Mouse (Mus musculus): ENCODE data around the gene Gm10188. TPM values are rescaled to one million over a fixed set of nuclear protein-coding genes. Genes with fewer than 3 reads are reported as not detected.

Gene Gm10188
- polyA plus RNA-seq, 1 experiment: not detected

GRCm38 (mm10) chr1:132193806-132194205, 35.8 kb downstream of the Gm10188 start:
- no peak for DNase-seq (ENCODE audit: low read depth)
- TF ChIP-seq CTCF (IDR thresholded peaks at IDR 0.05; ENCODE audit: borderline replicate concordance, extremely low read depth, insufficient read depth, insufficient read length) (no peak), POLR2A (IDR thresholded peaks at IDR 0.05; ENCODE audit: borderline replicate concordance, extremely low read depth, insufficient read depth, insufficient read length, poor library complexity, severe bottlenecking) (no peak)

GRCm38 (mm10) chr1:132191786-132192680, 37.5 kb downstream of the Gm10188 start:
- peak; percentile 58 for TF ChIP-seq CTCF (IDR thresholded peaks at IDR 0.05; ENCODE audit: borderline replicate concordance, extremely low read depth, insufficient read depth, insufficient read length)
- TF ChIP-seq POLR2A (IDR thresholded peaks at IDR 0.05; ENCODE audit: borderline replicate concordance, extremely low read depth, insufficient read depth, insufficient read length, poor library complexity, severe bottlenecking): 0 out of 2 replicates have a peak, but pooled peaks have one; percentile 6
- peak; percentile 89 for DNase-seq (ENCODE audit: low read depth)

GRCm38 (mm10) chr1:132191093-132191785, 38.3 kb downstream of the Gm10188 start, which contains the start of the genes Lemd1 and AC124108.1:
Gene Lemd1 (plus strand): TSS chr1:132191431.
Gene AC124108.1 (plus strand): TSS chr1:132191457.
- DNase-seq (ENCODE audit: low read depth): peak; percentile 84
- TF ChIP-seq POLR2A (IDR thresholded peaks at IDR 0.05; ENCODE audit: borderline replicate concordance, extremely low read depth, insufficient read depth, insufficient read length, poor library complexity, severe bottlenecking) (no peak), CTCF (IDR thresholded peaks at IDR 0.05; ENCODE audit: borderline replicate concordance, extremely low read depth, insufficient read depth, insufficient read length) (no peak)

GRCm38 (mm10) chr1:132190621-132191092, 38.9 kb downstream of the Gm10188 start:
- peak; percentile 74 for DNase-seq (ENCODE audit: low read depth)
- no peak for TF ChIP-seq POLR2A (IDR thresholded peaks at IDR 0.05; ENCODE audit: borderline replicate concordance, extremely low read depth, insufficient read depth, insufficient read length, poor library complexity, severe bottlenecking)
- TF ChIP-seq CTCF (IDR thresholded peaks at IDR 0.05; ENCODE audit: borderline replicate concordance, extremely low read depth, insufficient read depth, insufficient read length): 0 out of 2 replicates have a peak, but pooled peaks have one; percentile 15

GRCm38 (mm10) chr1:132190040-132190513, 39.5 kb downstream of the Gm10188 start:
- peak; percentile 97 for DNase-seq (ENCODE audit: low read depth)
- peak; percentile 68 for TF ChIP-seq POLR2A (IDR thresholded peaks at IDR 0.05; ENCODE audit: borderline replicate concordance, extremely low read depth, insufficient read depth, insufficient read length, poor library complexity, severe bottlenecking)
- no peak for TF ChIP-seq CTCF (IDR thresholded peaks at IDR 0.05; ENCODE audit: borderline replicate concordance, extremely low read depth, insufficient read depth, insufficient read length)

- no peak for DNase-seq (ENCODE audit: low read depth)
- TF ChIP-seq CTCF (IDR thresholded peaks at IDR 0.05; ENCODE audit: borderline replicate concordance, extremely low read depth, insufficient read depth, insufficient read length) (no peak), POLR2A (IDR thresholded peaks at IDR 0.05; ENCODE audit: borderline replicate concordance, extremely low read depth, insufficient read depth, insufficient read length, poor library complexity, severe bottlenecking) (no peak)
These were observed 40.3 kb downstream of the Gm10188 start for GRCm38 (mm10) chr1:132189231-132189630.

- DNase-seq (ENCODE audit: low read depth): no peak
These were observed 41.0 kb downstream of the Gm10188 start for GRCm38 (mm10) chr1:132188442-132189066.

GRCm38 (mm10) chr1:132186303-132186702, 43.3 kb downstream of the Gm10188 start:
- TF ChIP-seq CTCF (IDR thresholded peaks at IDR 0.05; ENCODE audit: borderline replicate concordance, extremely low read depth, insufficient read depth, insufficient read length) (no peak), POLR2A (IDR thresholded peaks at IDR 0.05; ENCODE audit: borderline replicate concordance, extremely low read depth, insufficient read depth, insufficient read length, poor library complexity, severe bottlenecking) (no peak)

More at GRCm38 (mm10) chr1:132188442-132189066, 41.0 kb downstream of the Gm10188 start:
- TF ChIP-seq POLR2A (IDR thresholded peaks at IDR 0.05; ENCODE audit: borderline replicate concordance, extremely low read depth, insufficient read depth, insufficient read length, poor library complexity, severe bottlenecking) (no peak), CTCF (IDR thresholded peaks at IDR 0.05; ENCODE audit: borderline replicate concordance, extremely low read depth, insufficient read depth, insufficient read length) (no peak)

More at GRCm38 (mm10) chr1:132186303-132186702, 43.3 kb downstream of the Gm10188 start:
- no peak for DNase-seq (ENCODE audit: low read depth)

Other genes starting within 250 kb of the Gm10188 start
- 12.7 and 16.6 TPM in 2 replicates for gene Elk4, start 222.2 kb downstream of the Gm10188 start, polyA plus RNA-seq (2012; rRNA removed)
- gene Mfsd4a, start 161.7 kb downstream of the Gm10188 start, polyA plus RNA-seq (2012; rRNA removed): 2.0 and 2.2 TPM in 2 replicates
- gene Cdk18, start 90.1 kb downstream of the Gm10188 start, polyA plus RNA-seq (2012; rRNA removed): 1.3 TPM in 2 replicates
- 22.9 and 25.1 TPM in 2 replicates for gene Lemd1, start 38.3 kb downstream of the Gm10188 start, polyA plus RNA-seq (2012; rRNA removed)
- gene AC124108.1, start 38.3 kb downstream of the Gm10188 start, polyA plus RNA-seq (2012; rRNA removed): 21.7 and 23.3 TPM in 2 replicates
- gene Klhdc8a, start 68.9 kb upstream of the Gm10188 start, polyA plus RNA-seq (2012; rRNA removed): 5.7 and 8.1 TPM in 2 replicates
- 22.3 and 23.7 TPM in 2 replicates for gene Nuak2, start 86.4 kb upstream of the Gm10188 start, polyA plus RNA-seq (2012; rRNA removed)
- gene Tmcc2, start 161.5 kb upstream of the Gm10188 start, polyA plus RNA-seq (2012; rRNA removed): 53.1 and 74.0 TPM in 2 replicates
- gene Dstyk, start 187.8 kb upstream of the Gm10188 start, polyA plus RNA-seq (2012; rRNA removed): 13.4 and 13.6 TPM in 2 replicates
- 51.7 and 54.8 TPM in 2 replicates for gene Rbbp5, start 247.6 kb upstream of the Gm10188 start, polyA plus RNA-seq (2012; rRNA removed)